Mouse (Mus musculus): ENCODE results near the gene Rptor. TPM values are rescaled to one million over a fixed set of nuclear protein-coding genes. Genes with fewer than 3 reads are reported as not detected.

Rptor gene
- polyA plus RNA-seq, 1 experiment from 2014 or later: 4.9 TPM

DNA sequence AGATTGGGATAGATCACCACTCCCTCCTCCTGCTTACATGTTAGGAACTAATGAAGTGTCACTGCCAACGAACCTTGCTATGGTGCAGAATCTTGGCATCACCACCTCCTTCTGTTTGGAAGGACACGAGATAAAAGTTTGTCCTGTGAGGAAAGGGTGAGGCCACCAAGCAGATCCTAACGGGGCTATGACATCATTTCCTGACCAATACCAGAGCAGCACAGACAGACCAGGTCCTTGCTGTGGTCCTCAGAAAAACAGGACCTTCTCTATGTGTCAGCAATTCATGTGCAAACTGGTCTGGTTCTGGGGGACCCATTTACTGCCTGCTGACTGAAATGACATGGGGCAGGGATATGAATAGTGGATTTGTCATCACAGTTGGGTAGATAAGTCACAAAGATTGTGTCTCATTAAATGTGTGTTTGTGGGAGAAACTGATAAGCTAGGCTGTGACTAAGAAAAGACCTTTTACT is 214.7 kb downstream of the Rptor start:
- Histone ChIP-seq H3K27me3 (no peaks in the 10 kb centered on the region), H3K4me2 (no peak overlapping the region), H3K4me1 (replicated peaks) (peaks cover 19% of the 10 kb centered on the region), H3K27ac (no peak overlapping the region), H3K4me3 (replicated peaks) (no peak overlapping the region), H3K9me3 (replicated peaks) (no peaks in the 10 kb centered on the region), H3K36me3 (peaks cover 46% of the 10 kb centered on the region), H3K9ac (no peak overlapping the region)
- WGBS (ENCODE audit: insufficient replicate concordance): 16% methylated on average over 3 of the region's 3 CpGs
- DNase-seq: no peak
- ATAC-seq (ENCODE audit: low read depth): 0 out of 2 replicates have a peak, but pooled peaks have one; percentile 48

DNA sequence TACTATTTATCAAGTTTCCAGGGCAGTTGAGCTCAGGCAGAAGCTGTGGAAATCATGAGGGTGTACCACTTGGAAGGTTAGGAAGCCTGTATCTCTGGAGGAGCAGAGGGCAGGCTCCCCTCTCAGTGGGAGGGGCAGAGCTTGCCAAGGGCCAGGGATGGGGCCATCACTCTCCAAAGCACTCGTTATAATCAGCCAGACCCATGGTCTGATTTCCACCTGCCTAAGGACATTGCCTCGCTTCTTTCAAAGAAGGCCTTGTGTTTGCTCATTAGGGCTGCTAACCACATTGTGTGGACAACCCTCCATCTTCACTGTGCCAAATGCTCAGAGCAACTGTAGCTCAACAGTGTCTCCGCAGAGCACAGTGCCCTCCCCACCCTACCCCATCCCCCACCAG is 215.2 kb downstream of the Rptor start:
- 52% methylated on average over 3 of the region's 3 CpGs for WGBS (ENCODE audit: insufficient replicate concordance)
- Histone ChIP-seq H3K27ac (no peak overlapping the region), H3K4me2 (no peak overlapping the region), H3K9me3 (replicated peaks) (no peaks in the 10 kb centered on the region), H3K9ac (no peak overlapping the region), H3K27me3 (no peaks in the 10 kb centered on the region), H3K4me3 (replicated peaks) (no peak overlapping the region), H3K36me3 (peaks cover 45% of the 10 kb centered on the region), H3K4me1 (replicated peaks) (peaks cover 19% of the 10 kb centered on the region)
- no peak for DNase-seq
- ATAC-seq (ENCODE audit: low read depth): no peak

DNA sequence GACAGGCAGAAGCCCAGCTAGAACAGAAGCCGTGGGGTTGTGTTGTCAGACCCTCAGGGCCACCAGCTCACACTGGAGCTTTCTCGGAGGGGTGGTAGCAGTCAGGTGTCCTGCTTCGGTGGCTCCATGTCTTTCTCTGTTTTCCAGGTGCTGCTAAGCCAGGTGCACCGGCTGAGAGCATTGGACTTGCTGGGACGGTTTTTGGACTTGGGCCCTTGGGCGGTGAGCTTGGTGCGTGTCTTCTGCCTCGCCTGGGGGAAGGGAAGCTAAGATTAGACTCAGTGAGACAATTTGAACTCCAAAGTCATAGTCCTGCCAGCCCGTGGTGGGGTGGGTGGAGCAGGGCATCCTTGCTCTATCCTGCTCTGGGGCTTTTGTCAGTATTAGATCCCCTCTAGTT is 218.8 kb downstream of the Rptor start:
- no peaks in the 10 kb centered on the region for H3K27me3 ChIP-seq
- H3K4me1 ChIP-seq (replicated peaks): peaks cover 17% of the 10 kb centered on the region
- H3K9ac ChIP-seq: no peak overlapping the region
- H3K4me2 ChIP-seq: no peak overlapping the region
- no peak overlapping the region for H3K4me3 ChIP-seq (replicated peaks)
- no peaks in the 10 kb centered on the region for H3K9me3 ChIP-seq (replicated peaks)
- H3K27ac ChIP-seq: no peak overlapping the region
- 76% methylated on average over 9 of the region's 9 CpGs for whole genome bisulfite sequencing (ENCODE audit: insufficient replicate concordance)
- H3K36me3 ChIP-seq: peaks cover 59% of the 10 kb centered on the region
- no peak for DNase-seq
- ATAC-seq (ENCODE audit: low read depth): no peak

DNA sequence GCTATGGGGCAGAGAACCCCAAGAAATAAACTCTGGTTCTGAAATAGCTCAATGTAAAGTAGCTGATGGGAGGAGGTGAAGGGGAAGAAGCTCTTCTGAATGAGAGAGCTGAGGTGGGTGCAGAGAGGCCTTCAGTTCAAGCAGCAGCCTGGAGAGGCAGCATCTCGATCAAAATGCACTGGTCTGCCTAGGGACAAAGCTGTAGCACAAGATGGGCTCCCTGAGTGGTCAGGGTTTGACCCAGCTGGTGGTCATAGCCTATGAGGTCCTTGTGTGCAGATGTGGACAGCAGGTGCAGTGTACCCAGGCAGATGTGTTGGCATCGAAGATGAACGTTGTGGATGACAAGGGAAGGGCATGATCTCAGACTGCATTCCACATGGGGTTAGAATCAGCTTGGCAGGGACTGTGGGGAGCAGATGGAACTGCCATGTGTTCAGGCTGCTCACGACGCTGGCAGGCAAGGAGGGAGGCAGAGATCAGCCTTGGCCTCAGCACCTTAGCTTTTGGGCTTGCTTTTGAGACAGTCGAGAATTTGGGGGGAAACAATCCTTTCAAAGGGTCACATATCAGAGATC is 221.5 kb downstream of the Rptor start:
- 76% methylated on average over 6 of the region's 6 CpGs for WGBS (ENCODE audit: insufficient replicate concordance)
- no peaks in the 10 kb centered on the region for H3K9me3 ChIP-seq (replicated peaks)
- no peak overlapping the region for H3K9ac ChIP-seq
- no peak overlapping the region for H3K4me3 ChIP-seq (replicated peaks)
- peaks cover 57% of the 10 kb centered on the region for H3K36me3 ChIP-seq
- no peak for DNase-seq
- H3K4me2 ChIP-seq: no peak overlapping the region
- H3K4me1 ChIP-seq (replicated peaks): peaks cover 6% of the 10 kb centered on the region
- ATAC-seq (ENCODE audit: low read depth): no peak
- H3K27ac ChIP-seq: no peak overlapping the region
- no peaks in the 10 kb centered on the region for H3K27me3 ChIP-seq

DNA sequence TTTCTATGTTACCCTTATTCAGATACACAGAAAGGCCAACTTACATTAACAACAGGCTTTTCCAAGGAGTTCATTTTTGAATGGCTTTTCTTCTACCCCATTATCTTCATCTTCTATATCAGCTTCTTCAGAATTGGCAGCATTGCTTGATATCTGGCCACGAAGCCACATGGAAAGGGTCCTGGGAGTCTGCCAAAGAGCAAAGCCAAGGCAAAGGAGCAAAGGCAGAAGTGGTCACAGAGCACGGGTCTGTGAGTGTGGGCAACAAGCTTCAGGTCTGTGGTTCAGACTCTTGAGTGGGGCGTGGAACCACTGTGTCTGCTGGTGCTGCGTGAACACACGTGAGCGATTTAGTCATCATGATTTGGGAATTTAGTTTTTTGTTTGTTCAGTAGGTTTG is 223.1 kb downstream of the Rptor start:
- Histone ChIP-seq H3K4me3 (replicated peaks) (no peak overlapping the region), H3K27me3 (no peaks in the 10 kb centered on the region), H3K27ac (no peak overlapping the region), H3K9me3 (replicated peaks) (no peaks in the 10 kb centered on the region), H3K4me2 (no peak overlapping the region), H3K9ac (no peak overlapping the region), H3K36me3 (peaks cover 49% of the 10 kb centered on the region), H3K4me1 (replicated peaks) (peaks cover 11% of the 10 kb centered on the region)
- ATAC-seq (ENCODE audit: low read depth): no peak
- 81% methylated on average over 6 of the region's 6 CpGs for WGBS (ENCODE audit: insufficient replicate concordance)
- no peak for DNase-seq

DNA sequence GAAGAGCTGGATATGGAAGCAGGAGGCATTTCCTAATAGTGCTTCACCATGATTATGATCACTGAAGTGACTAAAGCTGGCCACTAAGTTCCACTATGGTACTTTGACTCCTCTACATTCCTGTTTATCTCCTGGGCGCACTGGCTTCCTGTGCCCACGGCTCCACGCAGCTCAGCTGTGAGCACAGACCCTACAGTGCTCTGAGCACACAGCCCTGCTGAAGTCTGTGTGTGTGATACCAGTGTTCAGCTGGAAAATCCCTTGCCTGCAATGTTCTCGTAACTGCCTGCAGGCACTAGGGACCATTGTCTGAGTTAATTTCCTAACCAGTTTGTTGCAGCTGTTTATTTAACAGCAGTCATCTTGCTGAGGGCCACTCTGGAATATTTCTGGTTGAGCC is 223.5 kb downstream of the Rptor start:
- Histone ChIP-seq H3K9ac (no peak overlapping the region), H3K27me3 (no peaks in the 10 kb centered on the region), H3K36me3 (peaks cover 53% of the 10 kb centered on the region), H3K9me3 (replicated peaks) (no peaks in the 10 kb centered on the region), H3K4me2 (no peak overlapping the region), H3K4me1 (replicated peaks) (peaks cover 11% of the 10 kb centered on the region), H3K4me3 (replicated peaks) (no peak overlapping the region), H3K27ac (no peak overlapping the region)
- no peak for DNase-seq
- WGBS (ENCODE audit: insufficient replicate concordance): 63% methylated on average over 4 of the region's 4 CpGs
- no peak for ATAC-seq (ENCODE audit: low read depth)

DNA sequence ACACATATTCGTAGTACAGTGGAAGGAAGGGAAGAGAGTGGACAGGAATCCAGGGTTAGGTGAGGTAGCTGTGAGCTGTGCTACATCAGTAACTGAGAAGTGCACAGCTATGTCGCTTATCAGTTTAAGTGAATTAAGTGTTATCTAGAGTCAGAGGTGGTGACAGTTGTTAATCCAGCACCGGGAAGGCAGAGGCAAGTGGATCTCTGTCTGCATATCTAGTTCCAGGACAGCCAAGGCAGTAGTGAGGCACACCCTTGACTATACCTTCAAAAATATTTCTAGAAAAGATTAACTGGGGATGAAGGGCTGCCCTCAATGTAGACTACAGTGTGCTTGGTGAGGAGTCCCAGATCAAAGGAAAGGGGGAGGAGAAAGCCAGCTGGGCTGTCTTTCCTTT is 226.4 kb downstream of the Rptor start:
- Histone ChIP-seq H3K27ac (no peak overlapping the region), H3K4me3 (replicated peaks) (no peak overlapping the region), H3K27me3 (no peaks in the 10 kb centered on the region), H3K4me2 (no peak overlapping the region), H3K4me1 (replicated peaks) (peaks cover 14% of the 10 kb centered on the region), H3K36me3 (peaks cover 42% of the 10 kb centered on the region), H3K9me3 (replicated peaks) (no peaks in the 10 kb centered on the region), H3K9ac (no peak overlapping the region)
- WGBS (ENCODE audit: insufficient replicate concordance): 52% methylated on average over 3 of the region's 3 CpGs
- ATAC-seq (ENCODE audit: low read depth) (peak; percentile 70), DNase-seq (no peak)

DNA sequence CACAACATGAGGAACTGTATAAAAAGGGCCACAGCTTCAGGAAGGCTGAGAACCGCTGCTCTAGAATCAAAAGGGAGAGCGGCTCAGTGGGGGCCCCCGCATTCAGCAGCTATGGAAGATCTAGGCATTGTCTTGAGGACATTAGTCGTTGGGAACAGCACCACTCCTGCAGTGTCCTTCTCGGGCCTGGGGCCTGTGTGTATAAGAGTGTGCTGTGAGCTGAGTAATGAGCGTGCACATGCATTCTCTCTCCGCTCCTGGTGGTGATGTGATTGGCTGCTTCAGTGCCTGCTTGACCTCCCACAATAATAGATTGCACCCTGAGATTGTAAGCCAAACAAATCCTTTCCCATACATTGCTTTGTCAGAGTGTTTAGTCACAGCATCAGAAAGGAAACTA is 229.0 kb downstream of the Rptor start:
- Histone ChIP-seq H3K27me3 (no peaks in the 10 kb centered on the region), H3K9me3 (replicated peaks) (no peaks in the 10 kb centered on the region), H3K9ac (no peak overlapping the region), H3K4me1 (replicated peaks) (peaks cover 14% of the 10 kb centered on the region), H3K36me3 (peaks cover 35% of the 10 kb centered on the region), H3K4me3 (replicated peaks) (no peak overlapping the region), H3K4me2 (no peak overlapping the region), H3K27ac (no peak overlapping the region)
- ATAC-seq (ENCODE audit: low read depth) (no peak), DNase-seq (no peak)
- WGBS (ENCODE audit: insufficient replicate concordance): 83% methylated on average over 7 of the region's 7 CpGs

DNA sequence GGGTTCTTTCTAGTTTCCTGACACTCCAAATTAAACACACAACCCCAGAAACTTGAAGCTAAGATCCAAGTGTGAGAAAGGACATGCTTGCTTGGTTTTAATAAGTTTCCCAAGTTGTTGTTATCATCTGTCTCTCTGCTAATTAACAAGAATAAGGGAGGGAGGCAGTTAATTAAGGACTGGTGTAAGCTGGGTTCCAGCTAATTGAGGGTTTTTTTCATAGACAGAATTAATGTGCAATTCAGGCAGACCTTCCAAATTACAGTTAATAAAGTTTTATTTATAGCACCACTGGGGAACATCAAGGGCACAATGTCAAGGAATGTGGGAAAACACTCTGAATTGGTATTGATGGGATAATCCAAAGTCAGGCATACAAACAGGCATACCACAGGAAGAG is 230.6 kb downstream of the Rptor start:
- Histone ChIP-seq H3K9ac (no peak overlapping the region), H3K27me3 (no peaks in the 10 kb centered on the region), H3K36me3 (peaks cover 23% of the 10 kb centered on the region), H3K27ac (no peak overlapping the region), H3K9me3 (replicated peaks) (no peaks in the 10 kb centered on the region), H3K4me2 (no peak overlapping the region), H3K4me1 (replicated peaks) (peaks cover 14% of the 10 kb centered on the region), H3K4me3 (replicated peaks) (no peak overlapping the region)
- DNase-seq (no peak), ATAC-seq (ENCODE audit: low read depth) (no peak)

DNA sequence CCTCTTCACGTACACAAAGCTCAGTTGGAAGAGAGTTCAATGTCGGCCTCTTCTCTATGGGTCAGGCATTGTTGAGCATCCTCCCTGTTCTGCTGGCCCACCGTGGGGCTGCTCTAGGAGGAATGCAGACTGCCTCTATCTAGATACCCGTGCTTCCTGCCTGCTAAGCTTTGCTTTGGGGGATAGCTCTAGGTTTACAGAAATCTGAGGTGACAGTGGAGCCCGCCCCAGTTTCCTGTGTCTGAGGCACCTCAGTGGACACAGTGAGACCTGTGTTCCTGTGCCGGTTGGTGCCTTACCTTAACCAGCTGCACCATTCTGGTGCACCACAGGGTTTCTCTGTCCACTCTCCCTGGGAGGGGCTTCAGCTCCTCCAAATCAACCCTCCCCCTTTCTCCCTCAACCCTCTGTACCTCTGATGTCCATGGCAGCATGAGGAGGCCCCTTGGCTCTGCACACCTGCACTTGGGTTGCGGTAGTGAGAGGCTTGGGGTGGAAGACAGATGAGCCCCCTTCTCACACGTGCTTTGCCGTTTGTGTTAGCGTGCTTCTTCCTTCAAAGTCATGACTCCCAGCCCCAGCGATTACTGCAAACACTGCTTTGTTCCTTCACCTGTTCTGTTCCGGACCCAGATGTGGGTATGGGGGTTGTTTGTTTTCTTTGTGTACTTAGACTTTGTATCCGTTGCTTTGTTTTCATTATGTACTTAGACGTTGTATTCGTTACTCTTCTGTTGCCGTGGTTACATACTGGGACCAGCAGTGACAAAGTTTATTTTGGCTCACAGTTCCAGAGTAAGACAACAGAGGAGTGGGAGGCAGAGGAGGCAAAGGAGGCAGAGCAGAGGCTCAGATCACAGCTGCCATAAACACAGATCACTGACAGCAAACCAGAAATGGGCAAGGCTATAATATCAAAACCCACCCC is 231.4 kb downstream of the Rptor start:
- Histone ChIP-seq H3K9ac (no peak overlapping the region), H3K4me1 (replicated peaks) (peaks cover 9% of the 10 kb centered on the region), H3K4me2 (no peak overlapping the region), H3K27ac (no peak overlapping the region), H3K4me3 (replicated peaks) (no peak overlapping the region), H3K27me3 (no peaks in the 10 kb centered on the region), H3K36me3 (peaks cover 18% of the 10 kb centered on the region), H3K9me3 (replicated peaks) (no peaks in the 10 kb centered on the region)
- ATAC-seq (ENCODE audit: low read depth): peak; percentile 47; the same call in 1 of the 2 replicates
- WGBS (ENCODE audit: insufficient replicate concordance): 71% methylated on average over 16 of the region's 16 CpGs
- DNase-seq: no peak

DNA sequence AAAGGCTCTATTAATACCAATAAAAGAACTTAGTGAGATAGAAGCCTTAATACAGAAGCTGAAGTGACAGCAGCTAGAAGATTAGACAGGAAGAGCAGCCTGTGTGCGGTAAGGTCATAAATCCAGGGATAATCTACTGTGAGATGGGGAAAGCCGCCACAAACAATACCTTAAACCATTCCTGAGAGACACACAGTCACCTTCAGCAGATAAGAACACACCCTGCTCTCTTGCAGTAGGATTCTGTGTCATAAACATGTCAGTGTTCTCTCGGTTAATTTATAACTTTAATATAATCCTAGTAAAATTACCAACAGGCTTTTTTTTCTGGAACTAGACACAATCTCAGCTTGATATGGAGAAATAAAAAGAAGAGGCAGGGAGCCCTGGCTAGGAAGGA is 233.6 kb downstream of the Rptor start:
- Histone ChIP-seq H3K27me3 (no peaks in the 10 kb centered on the region), H3K4me2 (no peak overlapping the region), H3K4me1 (replicated peaks) (peaks cover 4% of the 10 kb centered on the region; the same call in 1 of the 2 replicates), H3K9me3 (replicated peaks) (no peaks in the 10 kb centered on the region), H3K36me3 (peaks cover 18% of the 10 kb centered on the region), H3K9ac (no peak overlapping the region), H3K27ac (no peak overlapping the region), H3K4me3 (replicated peaks) (no peak overlapping the region)
- ATAC-seq (ENCODE audit: low read depth) (no peak), DNase-seq (no peak)
- 85% methylated on average over 3 of the region's 3 CpGs for WGBS (ENCODE audit: insufficient replicate concordance)

Measured in liver, embryonic 13.5 days (tissue).